Mouse (Mus musculus): ENCODE measurements around the gene Ube2b. TPM values are rescaled to one million over a fixed set of nuclear protein-coding genes. Genes with fewer than 3 reads are reported as not detected.

The Ube2b gene
- polyA plus RNA-seq, 1 experiment = 67.0 TPM

- no peak for TF ChIP-seq MYOG (IDR thresholded peaks at IDR 0.05; ENCODE audit: control insufficient read depth in 1 of 3, insufficient read depth in 1 of 3, insufficient read length in 2 of 3, low read depth in 2 of 3)
- TF ChIP-seq SRF (IDR thresholded peaks at IDR 0.05; ENCODE audit: control insufficient read depth, insufficient read length, low read depth) = no peak
- TF ChIP-seq POLR2A (IDR thresholded peaks at IDR 0.05; ENCODE audit: insufficient read length, low read depth) = no peak
- no peak for TF ChIP-seq E2F4 (IDR thresholded peaks at IDR 0.05; ENCODE audit: insufficient read depth)
- TF ChIP-seq REST (IDR thresholded peaks at IDR 0.05; ENCODE audit: insufficient read depth, insufficient read length) = no peak
- no peak for TF ChIP-seq TCF3 (IDR thresholded peaks at IDR 0.05; ENCODE audit: insufficient read length, low read depth)
- no peak for TF ChIP-seq MAX (IDR thresholded peaks at IDR 0.05; ENCODE audit: low read depth)
- TF ChIP-seq POLR2AphosphoS2 (IDR thresholded peaks at IDR 0.05; ENCODE audit: insufficient read length, low read depth) = no peak
- TF ChIP-seq MYOD1 (IDR thresholded peaks at IDR 0.05; ENCODE audit: control insufficient read depth in 1 of 3, insufficient read length in 2 of 3, low read depth in 2 of 3) = no peak
- TF ChIP-seq USF1 (IDR thresholded peaks at IDR 0.05; ENCODE audit: low read depth) = no peak
- TF ChIP-seq TCF12 (IDR thresholded peaks at IDR 0.05; ENCODE audit: insufficient read depth, poor library complexity, severe bottlenecking) = no peak
- no peak for TF ChIP-seq CEBPB (IDR thresholded peaks at IDR 0.05; ENCODE audit: insufficient read depth, poor library complexity, severe bottlenecking)
- Histone ChIP-seq H3K27me3 (ENCODE audit: control insufficient read depth, insufficient read depth, insufficient read length) (no peaks in the 10 kb centered on the region), H3K36me3 (ENCODE audit: control insufficient read depth, insufficient read depth) (no peaks in the 10 kb centered on the region), H3K79me2 (ENCODE audit: control insufficient read depth, insufficient read depth) (peaks cover 32% of the 10 kb centered on the region), H3K4me2 (ENCODE audit: low read depth) (peak overlapping the region; percentile 93), H3ac (ENCODE audit: control insufficient read depth, insufficient read length) (no peak overlapping the region), H3K4me3 (peak overlapping the region; percentile 76)
These were observed 2.4 kb upstream of the Ube2b start for GRCm38 (mm10) chr11:52002842-52003504.

- Histone ChIP-seq H3K27me3 (ENCODE audit: control insufficient read depth, insufficient read depth, insufficient read length) (no peaks in the 10 kb centered on the region), H3K36me3 (ENCODE audit: control insufficient read depth, insufficient read depth) (peaks cover 8% of the 10 kb centered on the region), H3K79me2 (ENCODE audit: control insufficient read depth, insufficient read depth) (peaks cover 43% of the 10 kb centered on the region), H3ac (ENCODE audit: control insufficient read depth, insufficient read length) (no peak overlapping the region), H3K4me3 (no peak overlapping the region), H3K4me2 (ENCODE audit: low read depth) (no peak overlapping the region)
- no peak for TF ChIP-seq USF1 (IDR thresholded peaks at IDR 0.05; ENCODE audit: low read depth)
- TF ChIP-seq MYOD1 (IDR thresholded peaks at IDR 0.05; ENCODE audit: control insufficient read depth in 1 of 3, insufficient read length in 2 of 3, low read depth in 2 of 3) = no peak
These were observed 1.3 kb upstream of the Ube2b start for GRCm38 (mm10) chr11:52001861-52002260.

GRCm38 (mm10) chr11:52001341-52001740 is 779 bp upstream of the Ube2b start:
- Histone ChIP-seq H3K27me3 (ENCODE audit: control insufficient read depth, insufficient read depth, insufficient read length) (no peaks in the 10 kb centered on the region), H3ac (ENCODE audit: control insufficient read depth, insufficient read length) (no peak overlapping the region), H3K4me2 (ENCODE audit: low read depth) (peak overlapping the region; percentile 96), H3K79me2 (ENCODE audit: control insufficient read depth, insufficient read depth) (peaks cover 48% of the 10 kb centered on the region), H3K36me3 (ENCODE audit: control insufficient read depth, insufficient read depth) (peaks cover 14% of the 10 kb centered on the region), H3K4me3 (no peak overlapping the region)
- TF ChIP-seq MYOD1 (IDR thresholded peaks at IDR 0.05; ENCODE audit: control insufficient read depth in 1 of 3, insufficient read length in 2 of 3, low read depth in 2 of 3) (no peak), CEBPB (IDR thresholded peaks at IDR 0.05; ENCODE audit: insufficient read depth, poor library complexity, severe bottlenecking) (no peak), REST (IDR thresholded peaks at IDR 0.05; ENCODE audit: insufficient read depth, insufficient read length) (no peak), MYOG (IDR thresholded peaks at IDR 0.05; ENCODE audit: control insufficient read depth in 1 of 3, insufficient read depth in 1 of 3, insufficient read length in 2 of 3, low read depth in 2 of 3) (no peak), POLR2A (IDR thresholded peaks at IDR 0.05; ENCODE audit: insufficient read length, low read depth) (no peak)

GRCm38 (mm10) chr11:51999611-52000289 is 812 bp downstream of the Ube2b start:
- H3K79me2 ChIP-seq (ENCODE audit: control insufficient read depth, insufficient read depth) = peaks cover 57% of the 10 kb centered on the region
- TF ChIP-seq TCF12 (IDR thresholded peaks at IDR 0.05; ENCODE audit: insufficient read depth, poor library complexity, severe bottlenecking) = no peak
- TF ChIP-seq POLR2A (IDR thresholded peaks at IDR 0.05; ENCODE audit: insufficient read length, low read depth) = peak; percentile 9
- H3K36me3 ChIP-seq (ENCODE audit: control insufficient read depth, insufficient read depth) = peaks cover 28% of the 10 kb centered on the region
- no peaks in the 10 kb centered on the region for H3K27me3 ChIP-seq (ENCODE audit: control insufficient read depth, insufficient read depth, insufficient read length)
- H3ac ChIP-seq (ENCODE audit: control insufficient read depth, insufficient read length) = peak overlapping the region; percentile 91
- peak overlapping the region; percentile 94 for H3K4me3 ChIP-seq
- H3K4me2 ChIP-seq (ENCODE audit: low read depth) = peak overlapping the region; percentile 99

GRCm38 (mm10) chr11:51971644-51972043 is 28.9 kb downstream of the Ube2b start:
- peaks cover 14% of the 10 kb centered on the region for H3K79me2 ChIP-seq (ENCODE audit: control insufficient read depth, insufficient read depth)
- no peak for TF ChIP-seq MYOD1 (IDR thresholded peaks at IDR 0.05; ENCODE audit: control insufficient read depth in 1 of 3, insufficient read length in 2 of 3, low read depth in 2 of 3)
- no peak for TF ChIP-seq E2F4 (IDR thresholded peaks at IDR 0.05; ENCODE audit: insufficient read depth)
- TF ChIP-seq SRF (IDR thresholded peaks at IDR 0.05; ENCODE audit: control insufficient read depth, insufficient read length, low read depth) = no peak
- TF ChIP-seq MYOG (IDR thresholded peaks at IDR 0.05; ENCODE audit: control insufficient read depth in 1 of 3, insufficient read depth in 1 of 3, insufficient read length in 2 of 3, low read depth in 2 of 3) = no peak
- TF ChIP-seq TCF12 (IDR thresholded peaks at IDR 0.05; ENCODE audit: insufficient read depth, poor library complexity, severe bottlenecking) = no peak
- no peak for TF ChIP-seq POLR2AphosphoS2 (IDR thresholded peaks at IDR 0.05; ENCODE audit: insufficient read length, low read depth)
- no peak for TF ChIP-seq REST (IDR thresholded peaks at IDR 0.05; ENCODE audit: insufficient read depth, insufficient read length)
- no peak for TF ChIP-seq POLR2A (IDR thresholded peaks at IDR 0.05; ENCODE audit: insufficient read length, low read depth)
- TF ChIP-seq MAX (IDR thresholded peaks at IDR 0.05; ENCODE audit: low read depth) = no peak
- no peak for TF ChIP-seq TCF3 (IDR thresholded peaks at IDR 0.05; ENCODE audit: insufficient read length, low read depth)
- TF ChIP-seq CEBPB (IDR thresholded peaks at IDR 0.05; ENCODE audit: insufficient read depth, poor library complexity, severe bottlenecking) = no peak
- no peak for TF ChIP-seq USF1 (IDR thresholded peaks at IDR 0.05; ENCODE audit: low read depth)
- no peak overlapping the region for H3K4me2 ChIP-seq (ENCODE audit: low read depth)
- no peaks in the 10 kb centered on the region for H3K27me3 ChIP-seq (ENCODE audit: control insufficient read depth, insufficient read depth, insufficient read length)
- H3K4me3 ChIP-seq = no peak overlapping the region
- no peak overlapping the region for H3ac ChIP-seq (ENCODE audit: control insufficient read depth, insufficient read length)
- peaks cover 23% of the 10 kb centered on the region for H3K36me3 ChIP-seq (ENCODE audit: control insufficient read depth, insufficient read depth)

Data from myocyte (in vitro differentiated cells).